In genomic region chr14:79482747-79483355, GRCm38 (mm10) we compare ENCODE assay signal across 8 mouse cellular contexts. TPM values are rescaled to one million over a fixed set of nuclear protein-coding genes. Genes with fewer than 3 reads are reported as not detected.
DNase-seq lines count a peak whose midpoint lies in the region; ATAC-seq and TF ChIP-seq lines count a peak whose summit lies in the region.

No protein-coding gene starts in this region.

- no peaks in the 10 kb centered on the region for H3K9me3 ChIP-seq in hindbrain, embryonic 13.5 days
- H3K9me3 ChIP-seq in liver, embryonic 13.5 days (replicated peaks): no peaks in the 10 kb centered on the region
- no peaks in the 10 kb centered on the region for H3K9me3 ChIP-seq in stomach, postnatal 0 days (ENCODE audit: control insufficient read depth, low read length)

- peaks cover 46% of the 10 kb centered on the region for H3K4me1 ChIP-seq in hindbrain, embryonic 13.5 days (replicated peaks)
- H3K4me1 ChIP-seq in liver, embryonic 13.5 days (replicated peaks): peaks cover 66% of the 10 kb centered on the region
- peaks cover 11% of the 10 kb centered on the region for H3K4me1 ChIP-seq in stomach, postnatal 0 days (replicated peaks; ENCODE audit: control insufficient read depth, insufficient read depth)

- peaks cover 5% of the 10 kb centered on the region for H3K36me3 ChIP-seq in hindbrain, embryonic 13.5 days
- H3K36me3 ChIP-seq in liver, embryonic 13.5 days: peaks cover 3% of the 10 kb centered on the region; the same call in 1 of the 2 replicates
- no peaks in the 10 kb centered on the region for H3K36me3 ChIP-seq in stomach, postnatal 0 days (ENCODE audit: control insufficient read depth, insufficient read depth, low read length)

- 27% methylated on average over 15 of the region's 15 CpGs for WGBS in hindbrain, embryonic 13.5 days
- 28% methylated on average over 15 of the region's 15 CpGs for WGBS in liver, embryonic 13.5 days (ENCODE audit: insufficient replicate concordance)
- WGBS in stomach, postnatal 0 days: 12% methylated on average over 15 of the region's 15 CpGs

- H3K27ac ChIP-seq in layer of hippocampus, adult 2 months: peak overlapping the region; percentile 99
- peak overlapping the region; percentile 100 for H3K27ac ChIP-seq in hindbrain, embryonic 13.5 days
- H3K27ac ChIP-seq in liver, embryonic 13.5 days: peak overlapping the region; percentile 100
- peak overlapping the region; percentile 100 for H3K27ac ChIP-seq in stomach, postnatal 0 days (replicated peaks)

- H3K4me2 ChIP-seq in hindbrain, embryonic 13.5 days: peak overlapping the region; percentile 66
- H3K4me2 ChIP-seq in liver, embryonic 13.5 days: peak overlapping the region; percentile 79
- peak overlapping the region; percentile 78 for H3K4me2 ChIP-seq in stomach, postnatal 0 days (replicated peaks; ENCODE audit: low read depth)

- peak overlapping the region; percentile 97 for H3K9ac ChIP-seq in hindbrain, embryonic 13.5 days
- H3K9ac ChIP-seq in liver, embryonic 13.5 days: peak overlapping the region; percentile 97
- H3K9ac ChIP-seq in stomach, postnatal 0 days (ENCODE audit: low read length): peak overlapping the region; percentile 99

- H3K4me3 ChIP-seq in layer of hippocampus, adult 2 months: peak overlapping the region; percentile 100
- H3K4me3 ChIP-seq in hindbrain, embryonic 13.5 days: peak overlapping the region; percentile 89
- H3K4me3 ChIP-seq in liver, embryonic 13.5 days (replicated peaks): peak overlapping the region; percentile 88
- peak overlapping the region; percentile 100 for H3K4me3 ChIP-seq in stomach, postnatal 0 days (ENCODE audit: low read depth, low read length)

- no peak for ATAC-seq in hindbrain, embryonic 13.5 days (ENCODE audit: low FRiP score)
- ATAC-seq in liver, embryonic 13.5 days (ENCODE audit: low read depth): no peak
- no peak for ATAC-seq in stomach, postnatal 0 days (ENCODE audit: low FRiP score, low TSS enrichment)

- DNase-seq in layer of hippocampus, adult 2 months (ENCODE audit: low spot score in 2 of 2): no peak
- DNase-seq in layer of hippocampus, postnatal 10 days (ENCODE audit: low spot score in 2 of 2): no peak
- peak; percentile 22 to 38 for DNase-seq in cerebellum, postnatal 14 days
- no peak for DNase-seq in liver, embryonic 13.5 days
- DNase-seq in stomach, postnatal 0 days (ENCODE audit: low spot score): no peak
- DNase-seq in layer of hippocampus, adult 8-10 months (ENCODE audit: low spot score in 2 of 2): no peak
- no peak for DNase-seq in layer of hippocampus, postnatal 14 days (ENCODE audit: low spot score in 2 of 2)

- TF ChIP-seq EP300 in stomach, postnatal 0 days (optimal IDR thresholded peaks at IDR 0.05): no peak

- TF ChIP-seq CTCF in layer of hippocampus, adult 2 months (conservative IDR thresholded peaks at IDR 0.05): no peak
- no peak for TF ChIP-seq CTCF in stomach, postnatal 0 days (IDR thresholded peaks at IDR 0.05; ENCODE audit: low read depth)

- peaks cover 4% of the 10 kb centered on the region; the same call in 1 of the 2 replicates for H3K27me3 ChIP-seq in hindbrain, embryonic 13.5 days
- H3K27me3 ChIP-seq in liver, embryonic 13.5 days: no peaks in the 10 kb centered on the region
- no peaks in the 10 kb centered on the region for H3K27me3 ChIP-seq in stomach, postnatal 0 days (ENCODE audit: control insufficient read depth, insufficient read depth, low read length)

RNA-seq across cellular contexts. Expression of gene Wbp4, which starts 1.5 kb away (rescaled TPM):
- total RNA-seq in layer of hippocampus, adult 2 months (2021): 10 to 100 TPM; 50.4 to 52.8 TPM
- 10 to 100 TPM; 49.7 to 51.2 TPM for total RNA-seq in layer of hippocampus, postnatal 10 days (2021)
- polyA plus RNA-seq in hindbrain, embryonic 13.5 days (2015; fragmentation: Nextera tagmentation; extraction: Ambion mirVana): 43.9 and 46.1 TPM in 2 replicates
- polyA plus RNA-seq in liver, embryonic 13.5 days (2015; fragmentation: Nextera tagmentation; extraction: Ambion mirVana): 17.6 and 20.6 TPM in 2 replicates
- 28.8 and 31.0 TPM in 2 replicates for polyA plus RNA-seq in stomach, postnatal 0 days (2015; fragmentation: Nextera tagmentation; extraction: Ambion mirVana)
- total RNA-seq in layer of hippocampus, adult 8-10 months (2022): 10 to 100 TPM; 47.9 to 53.4 (median 48.8) TPM
- 10 to 100 TPM; 44.0 to 47.7 TPM for total RNA-seq in layer of hippocampus, postnatal 14 days (2021)

RNA-seq across cellular contexts. Expression of gene Elf1, which starts 1.9 kb away (rescaled TPM):
- total RNA-seq in layer of hippocampus, adult 2 months (2021): 1 to 10 TPM; 4.6 to 4.8 TPM
- 1 to 10 TPM; 6.0 to 6.1 TPM for total RNA-seq in layer of hippocampus, postnatal 10 days (2021)
- polyA plus RNA-seq in hindbrain, embryonic 13.5 days (2015; fragmentation: Nextera tagmentation; extraction: Ambion mirVana): 3.8 and 3.9 TPM in 2 replicates
- polyA plus RNA-seq in liver, embryonic 13.5 days (2015; fragmentation: Nextera tagmentation; extraction: Ambion mirVana): 11.9 and 13.8 TPM in 2 replicates
- polyA plus RNA-seq in stomach, postnatal 0 days (2015; fragmentation: Nextera tagmentation; extraction: Ambion mirVana): 18.7 and 19.3 TPM in 2 replicates
- 1 to 10 TPM; 4.2 to 7.9 (median 6.2) TPM for total RNA-seq in layer of hippocampus, adult 8-10 months (2022)
- 1 to 10 TPM; 6.0 to 6.3 TPM for total RNA-seq in layer of hippocampus, postnatal 14 days (2021)

RNA-seq across cellular contexts. Expression of gene Kbtbd6, which starts 31.2 kb away (rescaled TPM):
- 1 to 10 TPM in 1 of 2 experiments, under 1 TPM in 1; 0.91 to 1.2 TPM for total RNA-seq in layer of hippocampus, adult 2 months (2021)
- 1 to 10 TPM; 1.5 to 1.6 TPM for total RNA-seq in layer of hippocampus, postnatal 10 days (2021)
- polyA plus RNA-seq in hindbrain, embryonic 13.5 days (2015; fragmentation: Nextera tagmentation; extraction: Ambion mirVana): 1.5 and 1.6 TPM in 2 replicates
- 2.6 and 3.0 TPM in 2 replicates for polyA plus RNA-seq in liver, embryonic 13.5 days (2015; fragmentation: Nextera tagmentation; extraction: Ambion mirVana)
- 0.57 and 0.98 TPM in 2 replicates for polyA plus RNA-seq in stomach, postnatal 0 days (2015; fragmentation: Nextera tagmentation; extraction: Ambion mirVana)
- 1 to 10 TPM in 3 of 4 experiments, under 1 TPM in 1; 0.89 to 1.2 (median 1.1) TPM for total RNA-seq in layer of hippocampus, adult 8-10 months (2022)
- total RNA-seq in layer of hippocampus, postnatal 14 days (2021): 1 to 10 TPM in 1 of 2 experiments, under 1 TPM in 1; 0.86 to 1.5 TPM

RNA-seq across cellular contexts. Expression of gene Kbtbd7, which starts 56.5 kb away (rescaled TPM):
- total RNA-seq in layer of hippocampus, adult 2 months (2021): 10 to 100 TPM; 39.9 to 44.0 TPM
- 10 to 100 TPM; 35.5 to 39.9 TPM for total RNA-seq in layer of hippocampus, postnatal 10 days (2021)
- 15.4 and 16.4 TPM in 2 replicates for polyA plus RNA-seq in hindbrain, embryonic 13.5 days (2015; fragmentation: Nextera tagmentation; extraction: Ambion mirVana)
- polyA plus RNA-seq in liver, embryonic 13.5 days (2015; fragmentation: Nextera tagmentation; extraction: Ambion mirVana): 3.0 and 3.6 TPM in 2 replicates
- polyA plus RNA-seq in stomach, postnatal 0 days (2015; fragmentation: Nextera tagmentation; extraction: Ambion mirVana): 5.1 TPM in 2 replicates
- 10 to 100 TPM; 38.4 to 44.3 (median 41.1) TPM for total RNA-seq in layer of hippocampus, adult 8-10 months (2022)
- total RNA-seq in layer of hippocampus, postnatal 14 days (2021): 10 to 100 TPM; 38.0 to 40.3 TPM

Comparison
In these comparisons a context has a peak if more than half of its experiments do, and no peak if none do; other contexts are left out.
1. DNase-seq: peak in cerebellum, postnatal 14 days (2 of 2); none in layer of hippocampus, adult 2 months (0 of 2), layer of hippocampus, postnatal 10 days (0 of 2), liver, embryonic 13.5 days (single experiment), stomach, postnatal 0 days (single experiment), layer of hippocampus, adult 8-10 months (0 of 2) and layer of hippocampus, postnatal 14 days (0 of 2).
2. Peak in every context shown above with its lines, with median percentiles within 50 percentile points of each other: H3K27ac ChIP-seq, H3K4me3 ChIP-seq, H3K4me2 ChIP-seq and H3K9ac ChIP-seq.